Mouse (Mus musculus) C2C12 (cell line): ENCODE results near the gene Sema5b.

Experiments
- CEBPB ChIP-seq: IDR thresholded peaks from one replicate; pipeline ENCODE4 v1.6.1; 2011; ENCODE audit warnings: low read depth, mild to moderate bottlenecking, control low read depth, moderate library complexity
- CTCF ChIP-seq: IDR thresholded peaks from one replicate; pipeline ENCODE4 v1.5.1; 2011; ENCODE audit not compliant: control insufficient read depth, insufficient read depth, insufficient read length
- FOSL1 ChIP-seq: IDR thresholded peaks from one replicate; pipeline ENCODE4 v1.8.0; 2011; ENCODE audit warnings: mild to moderate bottlenecking, low read length; ENCODE audit not compliant: poor library complexity, insufficient read depth, severe bottlenecking
- MAX ChIP-seq: IDR thresholded peaks from one replicate; pipeline ENCODE4 v1.6.1; 2011; ENCODE audit warnings: mild to moderate bottlenecking, control low read depth
- MYOD1 ChIP-seq: IDR thresholded peaks from one replicate; pipeline ENCODE4 v1.6.1; 2011; ENCODE audit warnings: low read depth; ENCODE audit not compliant: control insufficient read depth, insufficient read length
- MYOG ChIP-seq: IDR thresholded peaks from one replicate; pipeline ENCODE4 v1.6.1; 2011; ENCODE audit not compliant: control insufficient read depth, insufficient read length; ENCODE audit errors: extremely low read depth
- USF1 ChIP-seq: IDR thresholded peaks from one replicate; pipeline ENCODE4 v1.6.1; 2011; ENCODE audit warnings: low read depth, mild to moderate bottlenecking, control low read depth, moderate library complexity

GRCm38 (mm10) chr16:35600282-35600681 is 59.3 kb downstream of the Sema5b start:
- TF ChIP-seq USF1 (no peak), CTCF (no peak), MAX (no peak), MYOG (no peak), CEBPB (no peak), FOSL1 (no peak), MYOD1 (no peak)
